Mouse (Mus musculus) G1E (cell line): ENCODE results near the gene Fam208a.

Source experiments
- CTCF ChIP-seq: IDR thresholded peaks from 2 replicates; pipeline ENCODE4 v1.5.1; 2012; ENCODE audit warnings: low read depth, low read length, inconsistent platforms, mixed read lengths
- GATA1 ChIP-seq: IDR thresholded peaks from 2 replicates; pipeline ENCODE4 v1.6.1; 2012; ENCODE audit warnings: borderline replicate concordance, low read length, inconsistent platforms, mixed read lengths
- GATA2 ChIP-seq: IDR thresholded peaks from 2 replicates; pipeline ENCODE4 v1.6.1; 2012; ENCODE audit warnings: low read depth, low read length, inconsistent platforms, borderline replicate concordance
- POLR2AphosphoS5 ChIP-seq: IDR thresholded peaks from 2 replicates; pipeline ENCODE4 v1.6.1; 2012; ENCODE audit warnings: low read depth, low read length, inconsistent platforms; ENCODE audit not compliant: insufficient replicate concordance
- TAL1 ChIP-seq: conservative IDR thresholded peaks from 2 replicates; pipeline ENCODE4 v1.6.1; 2012; ENCODE audit warnings: low read depth, low read length, inconsistent platforms, mixed read lengths

- TF ChIP-seq POLR2AphosphoS5 (no peak), CTCF (no peak), GATA1 (no peak), GATA2 (no peak), TAL1 (no peak)
Measured at GRCm38 (mm10) chr14:27383321-27383830, 45.3 kb upstream of the Fam208a start.
